Mouse (Mus musculus): ENCODE data around the gene 2410002F23Rik.
"Not testable (repeated sequence)": the region's sequence is repeated elsewhere in the genome, so short reads cannot be mapped to it uniquely, and the experiment has no call there.

Gene 2410002F23Rik

GRCm38 (mm10) chr7:44262791-44263643 is 16.5 kb downstream of the 2410002F23Rik start:
- DNase-seq, result peak; percentile 98 to 100

DNA sequence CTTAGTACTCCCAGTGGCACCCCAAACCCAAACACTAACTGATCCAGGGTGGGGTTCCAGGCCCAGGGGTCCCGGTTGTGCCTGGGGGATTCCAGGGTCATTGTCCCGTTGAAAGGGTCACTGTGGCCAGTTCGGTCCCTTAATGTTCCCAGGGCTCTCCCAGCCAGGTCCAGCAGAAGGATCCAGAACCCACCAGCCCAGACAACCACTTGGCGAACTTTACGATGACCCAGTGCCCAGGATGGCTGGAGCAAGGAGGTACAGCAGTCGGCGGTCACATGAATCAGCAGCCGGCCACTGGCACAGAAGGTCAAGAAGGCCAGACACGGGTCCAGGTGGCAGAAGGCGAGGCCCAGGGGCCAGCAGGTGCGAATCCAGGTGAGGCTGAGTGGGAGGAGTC is 21.6 kb downstream of the 2410002F23Rik start:
- no peak for DNase-seq

- DNase-seq, result no peak
These were observed 22.9 kb downstream of the 2410002F23Rik start for GRCm38 (mm10) chr7:44269397-44269796.

- peak in 1 of 2 experiments; percentile 31 for DNase-seq
These were observed 24.8 kb downstream of the 2410002F23Rik start for GRCm38 (mm10) chr7:44271309-44271708.

- DNase-seq, result no peak
These were observed 26.0 kb downstream of the 2410002F23Rik start for GRCm38 (mm10) chr7:44272546-44272945.

- DNase-seq, result no peak
These were observed 26.9 kb downstream of the 2410002F23Rik start for GRCm38 (mm10) chr7:44273446-44273845.

- DNase-seq, result no peak
These were observed 27.6 kb downstream of the 2410002F23Rik start for GRCm38 (mm10) chr7:44274096-44274495.

DNA sequence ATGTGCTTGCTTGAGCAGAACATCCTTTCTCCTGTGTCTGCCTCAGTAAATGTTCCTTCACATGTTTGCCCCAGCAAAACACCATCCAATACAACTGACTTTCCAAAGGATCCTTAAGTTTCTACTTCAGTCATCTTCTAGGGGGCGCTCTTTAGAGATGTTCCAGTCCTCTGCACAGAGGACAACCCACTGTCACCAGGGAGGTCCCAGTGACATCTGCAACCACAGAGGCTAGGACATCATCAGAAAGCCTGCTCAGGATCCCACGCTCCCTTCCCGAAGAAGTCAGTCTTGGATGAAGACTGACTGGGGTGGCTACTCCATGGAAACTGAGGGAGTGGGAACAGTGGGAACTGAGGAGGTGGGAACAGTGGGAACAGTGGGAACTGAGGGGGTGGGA is 29.0 kb downstream of the 2410002F23Rik start:
- no peak for DNase-seq

- no peak for DNase-seq
These were observed 30.1 kb downstream of the 2410002F23Rik start for GRCm38 (mm10) chr7:44276461-44277249.

DNA sequence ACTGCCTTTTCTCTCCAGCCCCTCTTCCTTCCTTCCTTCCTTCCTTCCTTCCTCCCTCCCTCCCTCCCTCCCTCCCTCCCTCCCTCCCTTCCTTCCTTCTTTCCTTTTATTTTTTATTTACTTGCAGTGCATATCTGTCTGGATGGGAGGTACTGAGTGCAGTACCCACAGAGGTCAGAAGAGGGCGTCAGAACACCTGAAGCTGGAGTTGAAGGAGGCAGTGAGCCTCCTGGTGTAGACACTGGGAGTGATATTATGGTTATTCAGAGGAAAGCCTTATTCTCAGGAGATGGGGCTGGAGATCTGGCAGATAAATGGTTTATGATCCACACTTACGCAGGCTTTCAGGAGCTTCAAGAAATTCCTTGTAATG is 30.7 kb downstream of the 2410002F23Rik start:
- DNase-seq, result peak; percentile 76 to 79

- DNase-seq, result no peak
These were observed 34.4 kb downstream of the 2410002F23Rik start for GRCm38 (mm10) chr7:44280959-44281358.

GRCm38 (mm10) chr7:44281586-44281985 is 35.1 kb downstream of the 2410002F23Rik start:
- DNase-seq, result no peak

- no peak for DNase-seq
These were observed 41.2 kb downstream of the 2410002F23Rik start for GRCm38 (mm10) chr7:44287760-44288159.

DNA sequence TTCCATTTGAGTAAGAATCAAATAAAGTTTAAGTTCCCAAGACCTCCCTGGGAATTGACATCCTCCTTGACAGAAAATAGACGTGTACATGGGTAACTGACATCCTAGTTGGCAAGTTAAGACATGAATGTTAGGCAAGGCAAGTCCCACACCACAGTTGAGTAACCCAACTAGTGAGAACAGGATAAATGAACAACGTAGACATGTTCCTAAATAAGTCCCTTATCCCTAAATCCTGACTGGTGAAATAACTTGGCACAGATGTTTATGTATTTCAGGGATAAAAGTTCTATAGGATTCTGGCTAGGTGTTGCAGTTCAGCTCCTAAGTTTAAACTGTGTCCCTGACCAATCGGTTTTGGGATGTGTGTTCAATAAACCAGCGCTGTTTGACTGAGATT is 44.5 kb downstream of the 2410002F23Rik start:
- DNase-seq, result no peak

DNA sequence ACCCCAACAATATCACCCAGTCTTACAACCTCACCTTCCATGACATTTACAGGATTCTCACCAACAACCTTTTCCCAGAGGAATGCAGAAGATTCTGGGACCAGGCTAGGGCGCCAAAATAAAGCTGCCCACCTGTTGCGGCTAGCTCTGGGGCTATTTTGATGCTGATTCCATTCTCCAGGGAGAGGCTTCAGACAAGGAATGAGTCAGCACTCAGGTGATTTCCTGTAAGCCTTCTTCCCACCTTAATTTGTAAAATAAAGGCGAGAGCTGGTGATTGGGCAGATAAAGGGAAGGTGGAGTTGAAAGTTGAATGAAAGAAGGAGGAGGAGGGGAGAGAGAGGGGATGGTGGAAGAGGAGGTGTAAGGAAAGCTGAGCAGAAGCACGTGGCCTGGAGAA is 44.9 kb downstream of the 2410002F23Rik start:
- no peak for DNase-seq

DNA sequence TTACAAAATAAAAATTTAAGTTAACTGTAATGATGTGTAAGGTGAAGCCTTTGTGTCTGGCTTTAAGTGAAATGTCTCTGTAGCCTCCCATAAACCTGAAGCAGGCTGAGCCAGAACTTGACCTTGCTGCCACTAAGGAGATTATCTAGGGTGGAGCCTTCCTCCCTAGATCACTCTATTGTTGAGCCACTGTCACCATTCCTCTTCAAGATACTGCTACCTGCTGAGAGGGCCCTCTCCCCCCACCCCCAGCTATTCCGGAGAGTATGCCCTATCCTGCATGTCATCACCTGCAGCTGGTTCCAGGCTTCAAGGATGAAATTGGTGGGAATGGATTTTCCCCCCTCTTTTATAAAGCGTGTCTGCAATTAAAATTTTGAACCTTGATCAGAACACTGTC is 51.0 kb downstream of the 2410002F23Rik start:
- not testable (repeated sequence) for DNase-seq
